Mouse (Mus musculus) hindbrain, postnatal 0 days (tissue): Measurements from ENCODE around the gene Selenom. TPM values are rescaled to one million over a fixed set of nuclear protein-coding genes. Genes with fewer than 3 reads are reported as not detected.

ENCODE experiments used
- ATAC-seq: fragments of 200-750 bp; cut with Nextera tagmentation; 2 replicates; pipeline ENCODE4 v1.8.0; 2017; ENCODE audit warnings: mild to moderate bottlenecking, moderate TSS enrichment, moderate library complexity
- DNase-seq: peaks from one replicate; pipeline ENCODE4 v3.0.0-alpha.2; 2015; ENCODE audit warnings: low spot score
- H3K27ac ChIP-seq: fragments of 300-500 bp; sonication (generic); 2 replicates; pipeline ENCODE4 v1.5.1; 2014; ENCODE audit warnings: mild to moderate bottlenecking
- H3K27me3 ChIP-seq: fragments of 300-500 bp; sonication (generic); 2 replicates; pipeline ENCODE4 v1.6.1; 2014; ENCODE audit warnings: low read length, mixed read lengths; ENCODE audit not compliant: insufficient read depth
- H3K36me3 ChIP-seq: fragments of 300-500 bp; sonication (generic); 2 replicates; pipeline ENCODE4 v1.6.1; 2014; ENCODE audit warnings: low read length, mixed read lengths; ENCODE audit not compliant: insufficient read depth
- H3K4me1 ChIP-seq: fragments of 300-500 bp; sonication (generic); 2 replicates; pipeline ENCODE4 v1.6.1; 2014; ENCODE audit warnings: antibody characterized with exemption, low read length, mixed read lengths; ENCODE audit not compliant: insufficient read depth
- H3K4me2 ChIP-seq: fragments of 300-500 bp; sonication (generic); 2 replicates; pipeline ENCODE4 v1.6.1; 2014; ENCODE audit warnings: low read depth, mild to moderate bottlenecking, low read length, moderate library complexity, mixed read lengths
- H3K4me3 ChIP-seq: fragments of 300-500 bp; sonication (generic); 2 replicates; pipeline ENCODE4 v1.5.1; 2014; ENCODE audit warnings: low read length
- H3K9ac ChIP-seq: fragments of 300-500 bp; sonication (generic); replicated peaks from 2 replicates; pipeline ENCODE4 v1.6.1; 2014; ENCODE audit warnings: mild to moderate bottlenecking, low read length, moderate library complexity, mixed read lengths
- H3K9me3 ChIP-seq: fragments of 300-500 bp; sonication (generic); 2 replicates; pipeline ENCODE4 v1.6.1; 2016; ENCODE audit warnings: low read length, mixed read lengths
- CTCF ChIP-seq: IDR thresholded peaks from 2 replicates; pipeline ENCODE4 v1.5.1; 2016; ENCODE audit warnings: antibody characterized with exemption, control low read depth, low read depth
- WGBS: fragments of 180-500 bp; shearing (Covaris S2); extraction: QIAGEN DNeasy Blood & Tissue Kit; methylation state at CpG from one replicate; pipeline ENCODE4 v1.1.7; 2014; 5-methylcytosine and 5-hydroxymethylcytosine counted together
- polyA plus RNA-seq: library from polyadenylated mRNA; unstranded; fragments of >200 nt; fragmentation: Nextera tagmentation; extraction: Ambion mirVana; gene quantifications from 2 replicates; pipeline ENCODE4 v1.2.1, GENCODE M21; 2015
- total RNA-seq: library from RNA; depleted of rRNA; stranded (reverse); fragments of >200 nt; gene quantifications from 2 replicates; pipeline ENCODE4 v1.2.3, GENCODE M21; 2014

The Selenom gene
- total and polyA plus RNA-seq, 2 experiments from 2014 or later: 359 to 384 TPM

GRCm38 (mm10) chr11:3513291-3513690 is 1.2 kb upstream of the Selenom start:
- Histone ChIP-seq H3K9me3 (no peaks in the 10 kb centered on the region), H3K36me3 (no peaks in the 10 kb centered on the region), H3K4me3 (no peak overlapping the region), H3K27me3 (no peaks in the 10 kb centered on the region), H3K4me1 (peaks cover 15% of the 10 kb centered on the region; the same call in 1 of the 2 replicates), H3K4me2 (no peak overlapping the region), H3K9ac (no peak overlapping the region), H3K27ac (no peak overlapping the region)
- 87% methylated on average over 6 of the region's 6 CpGs for WGBS
- no peak for TF ChIP-seq CTCF
- ATAC-seq (no peak), DNase-seq (no peak)

DNA sequence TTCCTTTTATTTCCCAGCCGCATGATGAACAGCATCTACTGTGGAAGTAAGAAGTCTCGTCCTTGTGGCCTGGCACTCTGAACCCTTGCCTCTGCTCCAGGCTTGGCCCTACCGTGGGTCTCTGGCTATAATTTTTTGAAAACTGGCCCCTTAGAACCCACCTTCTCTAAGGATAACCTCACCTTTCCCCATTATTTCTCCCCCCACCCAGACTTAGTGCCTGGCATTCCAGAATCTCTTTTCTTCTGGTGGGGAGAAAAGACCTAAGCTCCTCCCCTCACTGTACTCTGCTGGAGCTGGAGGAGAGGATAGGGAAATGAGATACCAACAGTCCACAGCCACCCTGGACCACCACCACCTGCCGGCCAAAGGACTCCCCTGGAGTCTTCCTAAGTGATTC is 732 bp downstream of the Selenom start:
- peak overlapping the region; percentile 48 for H3K4me3 ChIP-seq
- H3K27me3 ChIP-seq: no peaks in the 10 kb centered on the region
- ATAC-seq (peak; percentile 17; the same call in 1 of the 2 replicates), DNase-seq (no peak)
- no peaks in the 10 kb centered on the region for H3K36me3 ChIP-seq
- H3K9ac ChIP-seq: peak overlapping the region; percentile 61
- H3K9me3 ChIP-seq: no peaks in the 10 kb centered on the region
- H3K4me1 ChIP-seq: peaks cover 15% of the 10 kb centered on the region; the same call in 1 of the 2 replicates
- TF ChIP-seq CTCF: 0 out of 2 replicates have a peak, but pooled peaks have one; percentile 2
- 9% methylated on average over 4 of the region's 4 CpGs for WGBS
- H3K27ac ChIP-seq: peak overlapping the region; percentile 84
- peak overlapping the region; percentile 60 for H3K4me2 ChIP-seq

- Histone ChIP-seq H3K4me2 (peak overlapping the region; percentile 60), H3K9me3 (no peaks in the 10 kb centered on the region), H3K27ac (no peak overlapping the region; the same call in 1 of the 2 replicates), H3K4me3 (peak overlapping the region; percentile 48), H3K36me3 (no peaks in the 10 kb centered on the region), H3K9ac (peak overlapping the region; percentile 61), H3K4me1 (peaks cover 15% of the 10 kb centered on the region; the same call in 1 of the 2 replicates), H3K27me3 (no peaks in the 10 kb centered on the region)
- TF ChIP-seq CTCF: no peak
- WGBS: 50% methylated on average over 4 of the region's 4 CpGs
- DNase-seq (peak; percentile 23), ATAC-seq (no peak)
Measured at GRCm38 (mm10) chr11:3515637-3516036, 1.2 kb downstream of the Selenom start.

DNA sequence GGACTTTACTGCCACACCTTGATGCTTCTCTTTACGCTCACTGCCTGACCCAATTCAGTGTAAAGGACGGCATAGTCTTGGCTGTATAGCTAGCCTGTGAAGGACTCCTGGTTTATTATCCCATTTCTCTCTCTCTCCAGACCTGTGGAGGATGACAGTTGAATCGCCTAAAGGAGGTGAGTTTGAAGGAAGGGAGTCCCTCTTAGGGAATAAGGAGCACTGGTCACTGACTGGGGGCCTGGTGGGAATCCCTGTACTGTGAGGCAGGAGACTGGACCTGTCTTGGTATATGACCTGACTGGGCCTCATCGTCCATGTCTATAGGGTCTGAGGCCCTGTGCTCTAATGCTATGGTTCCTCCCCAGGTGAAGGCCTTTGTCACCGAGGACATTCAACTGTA is 1.6 kb downstream of the Selenom start:
- H3K9ac ChIP-seq: 0 out of 2 replicates have a peak overlapping the region, but pooled peaks have one; percentile 43
- H3K4me2 ChIP-seq: peak overlapping the region; percentile 60

DNA sequence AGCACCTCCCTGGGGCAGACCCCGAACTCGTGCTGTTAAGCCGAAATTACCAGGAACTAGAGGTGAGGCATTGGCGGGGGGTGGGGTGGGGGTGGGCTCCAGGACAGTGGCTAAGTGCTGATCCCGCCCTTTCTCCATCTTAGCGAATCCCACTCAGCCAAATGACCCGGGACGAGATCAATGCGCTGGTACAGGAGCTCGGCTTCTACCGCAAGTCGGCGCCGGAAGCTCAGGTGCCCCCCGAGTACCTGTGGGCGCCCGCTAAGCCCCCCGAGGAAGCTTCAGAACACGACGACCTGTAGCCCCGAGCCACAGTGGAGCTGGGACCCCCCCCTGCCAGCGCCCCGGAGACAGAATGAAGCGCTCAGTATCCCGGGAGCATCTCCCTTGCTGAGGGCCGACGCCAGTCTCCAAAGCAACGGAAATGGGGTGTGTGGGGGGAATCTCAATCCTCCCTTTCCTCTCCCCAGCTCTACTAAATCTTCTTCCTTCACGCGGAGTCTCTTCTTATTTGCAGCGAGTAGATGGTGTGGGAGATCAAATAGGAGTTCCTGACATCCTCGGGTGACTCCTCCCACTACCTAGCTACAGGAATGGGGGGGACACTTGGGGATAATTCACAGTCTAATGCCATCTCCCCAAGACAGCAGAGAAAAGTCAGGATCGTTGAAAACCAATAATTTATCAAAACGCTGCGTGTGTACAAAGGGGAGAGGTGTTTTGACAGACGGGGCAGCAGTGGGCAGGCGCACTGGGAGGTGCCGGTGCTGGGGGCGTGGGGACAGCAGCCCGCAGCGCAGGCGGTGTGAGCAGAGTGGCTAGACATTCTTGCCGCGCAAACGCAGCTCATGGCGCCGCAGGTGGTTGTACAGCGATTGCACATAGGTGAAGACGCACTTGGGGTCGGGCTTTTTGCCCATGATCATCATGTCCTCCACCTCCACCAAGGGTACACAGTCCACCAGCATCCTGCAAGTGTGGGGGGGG is 2.7 kb downstream of the Selenom start:
- H3K4me2 ChIP-seq: peak overlapping the region; percentile 60
- H3K36me3 ChIP-seq: 0 out of 2 replicates have a peak, but pooled peaks cover 6% of the 10 kb centered on the region
- H3K9me3 ChIP-seq: no peaks in the 10 kb centered on the region
- peak overlapping the region; percentile 43 for H3K9ac ChIP-seq
- H3K27me3 ChIP-seq: no peaks in the 10 kb centered on the region
- H3K27ac ChIP-seq: no peak overlapping the region
- WGBS: 2% methylated on average over 50 of the region's 50 CpGs
- H3K4me3 ChIP-seq: peak overlapping the region; percentile 28
- peak; percentile 55 for DNase-seq
- peaks cover 15% of the 10 kb centered on the region; the same call in 1 of the 2 replicates for H3K4me1 ChIP-seq
- no peak; the same call in 1 of the 2 replicates for TF ChIP-seq CTCF
- ATAC-seq: peak; percentile 39; the same call in 1 of the 2 replicates

More for the DNA sequence above, 1.6 kb downstream of the Selenom start:
- H3K4me3 ChIP-seq: peak overlapping the region; percentile 48; the same call in 1 of the 2 replicates
- ATAC-seq: no peak
- H3K9me3 ChIP-seq: no peaks in the 10 kb centered on the region
- no peaks in the 10 kb centered on the region for H3K27me3 ChIP-seq
- no peak overlapping the region for H3K27ac ChIP-seq
- H3K4me1 ChIP-seq: peaks cover 15% of the 10 kb centered on the region; the same call in 1 of the 2 replicates
- DNase-seq: no peak
- no peaks in the 10 kb centered on the region for H3K36me3 ChIP-seq
- TF ChIP-seq CTCF: no peak
- 79% methylated on average over 5 of the region's 5 CpGs for WGBS

DNA sequence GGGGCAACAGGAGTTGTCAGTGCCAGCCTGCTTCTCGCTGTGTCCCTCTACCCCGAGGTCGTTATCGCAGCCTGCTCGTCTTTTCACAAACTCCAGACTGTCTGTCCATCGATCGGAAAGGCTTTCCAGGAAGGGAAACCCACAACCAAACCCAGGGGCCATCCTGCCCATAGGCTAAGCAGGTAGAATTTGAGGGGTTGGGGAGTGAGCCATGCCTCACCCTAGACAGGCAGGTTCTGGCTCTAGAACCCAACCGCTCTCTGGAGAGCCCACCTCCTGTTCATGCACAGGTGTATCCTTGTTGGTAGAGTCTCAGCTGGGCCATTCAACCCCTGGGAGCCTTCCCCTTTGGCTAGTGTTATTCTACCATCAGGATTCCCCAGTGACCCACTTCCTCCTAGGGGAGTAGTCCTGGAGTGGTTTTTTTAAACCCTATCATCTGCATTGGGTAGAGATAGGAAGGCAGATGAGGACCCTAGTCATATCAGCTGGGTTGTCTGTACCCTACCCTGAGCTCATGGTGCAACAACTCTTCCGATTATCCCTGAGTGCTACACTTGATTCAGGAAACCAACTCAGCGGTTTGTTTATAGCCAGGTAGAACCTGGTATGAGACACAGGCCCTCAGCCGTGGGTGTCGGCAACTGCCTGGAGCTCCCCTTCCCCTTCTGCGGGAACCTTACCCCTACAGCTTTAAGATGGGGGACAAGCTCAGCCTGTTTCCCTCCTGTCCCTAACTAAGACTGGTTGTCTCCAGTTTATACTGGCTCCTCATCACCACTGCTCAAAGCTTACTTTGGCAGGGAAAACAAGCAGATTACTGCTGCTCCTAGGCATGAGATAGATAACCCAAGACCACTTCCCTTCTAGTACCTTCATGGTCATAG is 3.6 kb downstream of the Selenom start:
- no peak overlapping the region; the same call in 1 of the 2 replicates for H3K9ac ChIP-seq
- no peak overlapping the region for H3K27ac ChIP-seq
- H3K4me1 ChIP-seq: peaks cover 15% of the 10 kb centered on the region; the same call in 1 of the 2 replicates
- DNase-seq: no peak
- WGBS: 61% methylated on average over 13 of the region's 13 CpGs
- no peaks in the 10 kb centered on the region for H3K9me3 ChIP-seq
- H3K4me2 ChIP-seq: peak overlapping the region; percentile 60
- no peak for TF ChIP-seq CTCF
- H3K27me3 ChIP-seq: no peaks in the 10 kb centered on the region
- peak overlapping the region; percentile 28; the same call in 1 of the 2 replicates for H3K4me3 ChIP-seq
- H3K36me3 ChIP-seq: 0 out of 2 replicates have a peak, but pooled peaks cover 6% of the 10 kb centered on the region
- no peak for ATAC-seq
